Mouse (Mus musculus) B cell, adult 67 days (primary cell): Measurements from ENCODE around the gene Ube4b. TPM values are rescaled to one million over a fixed set of nuclear protein-coding genes. Genes with fewer than 3 reads are reported as not detected.

Source experiments
- total RNA-seq, 2 experiments: library from RNA; stranded (reverse); gene quantifications; 4 replicates each; pipeline ENCODE4 v1.2.4; 2023

Ube4b gene
- 10 to 100 TPM; 62.0 to 85.0 TPM for total RNA-seq

DNA sequence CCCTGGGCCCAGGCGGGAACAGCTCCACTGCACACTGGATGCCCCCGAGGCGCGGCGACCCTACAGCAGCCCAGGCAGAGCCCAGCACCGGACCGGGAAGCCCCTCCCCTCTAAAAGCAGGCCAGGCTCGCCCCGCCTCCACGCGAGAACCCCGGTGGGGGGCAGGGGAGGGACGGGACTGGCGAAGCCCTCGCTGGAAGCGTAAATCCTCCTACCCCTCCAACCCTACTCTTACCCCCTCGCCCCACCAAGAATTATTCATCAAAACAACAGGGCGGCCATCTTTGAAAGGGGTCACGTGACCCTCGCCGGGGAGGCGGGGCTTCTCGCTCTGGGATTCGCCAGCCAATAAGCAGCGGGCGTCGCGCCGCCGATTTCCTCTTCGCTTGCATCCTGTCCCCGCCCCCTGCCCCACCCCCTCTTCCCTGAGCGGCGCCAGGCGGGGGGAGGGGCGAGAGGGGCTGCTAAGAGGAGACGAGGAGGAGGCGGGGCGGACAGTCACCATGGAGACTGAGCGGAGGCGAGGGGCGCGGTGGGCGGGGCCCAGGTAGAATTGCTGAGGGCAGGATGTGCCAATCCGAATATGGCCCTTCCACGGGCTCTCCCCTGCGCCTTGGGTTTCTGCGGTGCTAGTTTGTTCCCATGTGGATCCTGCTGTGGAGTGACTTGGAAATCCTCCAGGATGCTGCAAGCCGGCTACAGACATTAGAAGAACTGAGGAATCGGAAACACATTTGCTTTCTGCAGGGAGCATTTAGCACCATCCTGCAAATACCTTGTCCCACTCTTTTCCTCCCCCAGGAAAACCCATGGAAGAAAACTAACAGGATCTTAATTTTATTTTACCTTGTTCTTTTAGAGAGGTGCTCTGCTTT, at the start of gene Ube4b:
Gene Ube4b, minus strand, starts transcription at position 425 of the 875 bp plus-strand sequence.

DNA sequence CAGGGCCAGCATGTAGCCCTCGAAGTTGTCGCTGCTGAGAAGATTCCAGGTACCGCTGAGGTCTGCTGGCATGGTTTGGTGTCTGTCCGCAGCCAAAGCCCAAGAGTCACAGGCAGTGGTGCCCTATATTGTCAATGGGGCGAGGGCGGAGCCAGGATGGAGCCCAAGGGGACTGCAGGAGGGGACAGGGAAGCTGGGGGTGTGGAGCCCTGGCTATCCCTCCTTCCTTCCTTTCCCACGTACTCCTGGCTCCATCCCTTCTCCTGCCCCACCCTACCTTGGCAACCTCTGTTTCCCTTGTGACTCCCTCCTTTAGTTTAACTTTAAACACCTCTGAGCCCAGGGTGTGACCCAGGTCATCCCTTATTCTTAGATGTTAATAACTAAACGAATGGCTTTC, 28.3 kb upstream of the Ube4b start, which contains the start of gene Rbp7:
Gene Rbp7, minus strand, starts transcription at position 100 of the 400 bp plus-strand sequence.

DNA sequence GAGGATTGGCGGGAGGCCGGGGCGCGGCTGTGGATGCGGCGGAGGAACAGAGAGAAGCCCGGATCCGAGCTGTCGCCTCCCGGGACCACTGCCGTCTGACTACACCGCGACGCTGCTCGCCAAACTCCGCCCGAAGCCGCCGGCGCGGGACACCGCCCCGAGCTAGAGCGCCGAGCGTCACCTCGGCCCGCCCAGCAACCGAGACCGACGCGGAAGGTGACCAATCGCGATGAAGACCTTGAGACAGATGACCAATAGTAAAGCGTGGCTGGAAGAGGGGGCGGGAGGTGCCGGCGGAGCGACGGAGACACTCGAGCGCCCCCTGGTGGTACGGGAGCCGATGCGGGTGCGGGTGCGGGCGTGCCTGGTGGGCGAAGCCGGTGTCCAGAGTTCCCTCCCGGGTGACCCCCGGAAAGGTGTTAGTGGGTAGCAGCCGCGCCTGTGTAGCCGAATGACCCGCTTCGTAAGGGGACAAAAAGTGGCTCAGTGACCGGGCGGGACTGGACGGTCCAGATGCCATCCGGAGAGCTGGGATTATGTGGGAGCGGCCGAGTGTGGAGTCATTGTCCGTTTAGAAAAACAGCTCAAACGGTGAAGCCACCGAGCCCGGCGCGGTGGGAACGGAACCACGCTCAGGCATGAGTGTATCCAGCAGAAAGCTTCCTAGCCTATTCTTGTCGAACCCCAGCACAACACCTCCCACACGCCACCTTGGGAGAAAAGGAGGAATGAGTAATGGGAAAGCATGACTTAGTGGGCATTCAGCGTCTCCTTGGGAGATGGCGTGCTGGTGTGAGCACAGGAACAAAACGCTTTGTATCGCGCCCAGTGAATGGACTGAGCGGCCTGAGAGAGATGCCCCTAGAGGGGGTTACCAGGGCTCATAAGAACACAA, 118.7 kb downstream of the Ube4b start, which contains the start of gene Kif1b:
Gene Kif1b, minus strand, starts transcription at position 98 of the 895 bp plus-strand sequence.

Other genes with a start within 250 kb of the Ube4b start
- gene Kif1b, start 119.1 kb downstream of the Ube4b start, total RNA-seq, result 10 to 100 TPM; 14.4 to 16.4 TPM
- not detected for gene Rbp7, start 28.2 kb upstream of the Ube4b start, total RNA-seq
- gene Tmem274, start 50.6 kb upstream of the Ube4b start, total RNA-seq, result not detected
- 1 to 10 TPM; 8.0 to 8.6 TPM for gene Nmnat1, start 58.5 kb upstream of the Ube4b start, total RNA-seq
- 10 to 100 TPM; 27.4 to 28.8 TPM for gene Lzic, start 58.5 kb upstream of the Ube4b start, total RNA-seq
- 1 to 10 TPM; 1.4 to 4.2 TPM for gene Ctnnbip1, start 91.5 kb upstream of the Ube4b start, total RNA-seq
- 1 to 10 TPM; 3.3 to 3.7 TPM for gene Clstn1, start 159.7 kb upstream of the Ube4b start, total RNA-seq